Mouse (Mus musculus): ENCODE measurements around the gene Spata45.

DNA sequence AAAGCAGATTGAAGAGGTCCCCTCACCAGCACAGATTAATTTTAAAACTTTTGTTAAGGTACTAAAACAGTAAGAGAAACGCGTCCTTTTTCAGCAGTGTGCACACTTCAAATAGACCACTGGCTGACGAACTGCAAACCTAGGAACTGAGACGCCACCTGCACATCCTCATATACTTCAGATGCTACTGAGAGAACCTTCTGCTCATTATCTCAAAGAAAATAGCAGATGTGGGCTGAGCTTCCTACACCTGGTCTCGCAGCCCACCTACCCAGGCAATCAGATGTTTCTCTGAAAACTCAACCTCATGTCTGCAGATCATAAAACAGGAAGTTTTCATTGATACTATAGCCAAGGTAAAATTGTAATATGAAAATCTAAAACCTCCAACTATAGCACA lies 16.6 kb upstream of the Spata45 start:
- TF ChIP-seq HCFC1 (IDR thresholded peaks at IDR 0.05; ENCODE audit: low read depth, low read length) (no peak), TBP (conservative IDR thresholded peaks at IDR 0.05; ENCODE audit: low read depth, low read length) (no peak), POLR2A (IDR thresholded peaks at IDR 0.05; ENCODE audit: low read depth, low read length) (no peak), ELF1 (IDR thresholded peaks at IDR 0.05; ENCODE audit: low read depth, low read length) (no peak), BHLHE40 (IDR thresholded peaks at IDR 0.05; ENCODE audit: low read depth, low read length) (peak; percentile 20; the same call in 1 of the 2 replicates), NELFE (IDR thresholded peaks at IDR 0.05; ENCODE audit: low read depth, low read length) (no peak), RAD21 (IDR thresholded peaks at IDR 0.05; ENCODE audit: low read depth, low read length) (no peak), SMC3 (IDR thresholded peaks at IDR 0.05; ENCODE audit: low read depth, low read length) (no peak), IRF4 (IDR thresholded peaks at IDR 0.05; ENCODE audit: low read depth, low read length) (no peak)
